Mouse (Mus musculus) midbrain, embryonic 12.5 days (tissue): Measurements from ENCODE around the gene Spata25. TPM values are rescaled to one million over a fixed set of nuclear protein-coding genes. Genes with fewer than 3 reads are reported as not detected.

Source experiments
- ATAC-seq: fragments of 200-750 bp; cut with Nextera tagmentation; 2 replicates; pipeline ENCODE4 v1.8.0; 2017; ENCODE audit warnings: low read depth, moderate TSS enrichment, moderate library complexity; ENCODE audit not compliant: low FRiP score
- H3K27ac ChIP-seq: fragments of 300-500 bp; sonication (generic); replicated peaks from 2 replicates; pipeline ENCODE4 v1.5.1; 2016; ENCODE audit warnings: mild to moderate bottlenecking
- H3K27me3 ChIP-seq: fragments of 300-500 bp; sonication (generic); 2 replicates; pipeline ENCODE4 v1.6.1; 2016; ENCODE audit warnings: mild to moderate bottlenecking
- H3K36me3 ChIP-seq: fragments of 300-500 bp; sonication (generic); 2 replicates; pipeline ENCODE4 v1.6.1; 2016
- H3K4me1 ChIP-seq: fragments of 300-500 bp; sonication (generic); 2 replicates; pipeline ENCODE4 v1.6.1; 2016
- H3K4me2 ChIP-seq: fragments of 300-500 bp; sonication (generic); replicated peaks from 2 replicates; pipeline ENCODE4 v1.6.1; 2016; ENCODE audit warnings: mild to moderate bottlenecking, moderate library complexity
- H3K4me3 ChIP-seq: fragments of 300-500 bp; sonication (generic); 2 replicates; pipeline ENCODE4 v1.5.1; 2016; ENCODE audit warnings: mild to moderate bottlenecking
- H3K9ac ChIP-seq: fragments of 300-500 bp; sonication (generic); replicated peaks from 2 replicates; pipeline ENCODE4 v1.6.1; 2016; ENCODE audit warnings: mild to moderate bottlenecking, moderate library complexity
- H3K9me3 ChIP-seq: fragments of 300-500 bp; sonication (generic); 2 replicates; pipeline ENCODE4 v1.6.1; 2016; ENCODE audit warnings: mild to moderate bottlenecking
- WGBS: fragments of 180-500 bp; shearing (Covaris S2); methylation state at CpG from one replicate; pipeline ENCODE4 v1.1.7; 2016; 5-methylcytosine and 5-hydroxymethylcytosine counted together
- polyA plus RNA-seq: library from polyadenylated mRNA; unstranded; fragments of >200 nt; fragmentation: Nextera tagmentation; extraction: Ambion mirVana; gene quantifications from 2 replicates; pipeline ENCODE4 v1.2.1, GENCODE M21; 2016

The Spata25 gene
- polyA plus RNA-seq, 1 experiment from 2014 or later = 0.24 TPM

DNA sequence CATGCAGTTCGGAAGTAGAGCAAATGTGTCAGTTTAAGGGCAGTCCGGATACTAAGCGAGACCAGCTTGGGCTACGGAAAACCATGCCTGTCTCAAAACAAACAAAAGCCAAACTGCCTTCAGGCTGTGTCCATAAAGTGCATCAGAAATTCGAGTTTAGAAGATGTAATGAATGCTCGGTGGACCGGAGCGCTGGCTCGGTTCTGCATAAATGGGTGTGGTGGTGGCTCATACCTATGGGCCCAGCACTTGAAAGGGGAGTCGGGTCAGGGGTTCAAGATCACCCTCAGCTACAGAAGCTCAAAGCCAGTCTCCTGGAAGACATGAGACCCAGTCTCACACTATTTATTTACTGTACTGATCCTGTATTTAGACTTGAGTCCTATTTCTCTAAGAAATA lies 40.6 kb downstream of the Spata25 start:
- H3K9ac ChIP-seq = no peak overlapping the region
- 84% methylated on average over 10 of the region's 10 CpGs for WGBS

DNA sequence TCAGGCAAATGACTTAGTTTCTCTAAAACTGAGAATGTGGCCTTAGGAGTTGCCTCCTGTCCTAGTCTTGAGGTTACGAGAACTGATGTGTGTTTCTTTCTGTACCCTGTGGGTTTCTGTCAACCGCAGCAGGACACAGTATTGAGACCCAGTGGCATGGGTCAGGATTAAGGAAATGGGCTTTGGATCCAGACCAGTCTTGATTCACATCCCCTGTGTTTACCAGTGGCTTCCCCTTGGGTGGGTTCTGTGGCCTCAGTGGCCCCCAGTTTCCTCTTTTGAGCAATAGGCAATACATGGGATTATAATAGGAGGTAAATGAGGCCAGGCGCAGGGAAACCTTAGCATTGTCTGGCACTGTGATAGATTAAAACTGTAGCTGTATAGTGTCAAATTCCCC lies 41.3 kb downstream of the Spata25 start:
- ATAC-seq = no peak
- H3K4me2 ChIP-seq = peak overlapping the region; percentile 82
- no peaks in the 10 kb centered on the region for H3K9me3 ChIP-seq
- no peak overlapping the region for H3K4me3 ChIP-seq
- H3K4me1 ChIP-seq = peaks cover 11% of the 10 kb centered on the region
- 0 out of 2 replicates have a peak, but pooled peaks cover 4% of the 10 kb centered on the region for H3K27me3 ChIP-seq
- H3K27ac ChIP-seq = no peak overlapping the region
- H3K9ac ChIP-seq = no peak overlapping the region
- peaks cover 17% of the 10 kb centered on the region for H3K36me3 ChIP-seq
- WGBS = 87% methylated on average over 3 of the region's 3 CpGs

More for the DNA sequence above, 40.6 kb downstream of the Spata25 start:
- H3K27me3 ChIP-seq = 0 out of 2 replicates have a peak, but pooled peaks cover 4% of the 10 kb centered on the region
- peaks cover 11% of the 10 kb centered on the region for H3K4me1 ChIP-seq
- no peak for ATAC-seq
- peaks cover 24% of the 10 kb centered on the region for H3K36me3 ChIP-seq
- no peak overlapping the region for H3K27ac ChIP-seq
- no peak overlapping the region for H3K4me2 ChIP-seq
- no peak overlapping the region for H3K4me3 ChIP-seq
- H3K9me3 ChIP-seq = no peaks in the 10 kb centered on the region

DNA sequence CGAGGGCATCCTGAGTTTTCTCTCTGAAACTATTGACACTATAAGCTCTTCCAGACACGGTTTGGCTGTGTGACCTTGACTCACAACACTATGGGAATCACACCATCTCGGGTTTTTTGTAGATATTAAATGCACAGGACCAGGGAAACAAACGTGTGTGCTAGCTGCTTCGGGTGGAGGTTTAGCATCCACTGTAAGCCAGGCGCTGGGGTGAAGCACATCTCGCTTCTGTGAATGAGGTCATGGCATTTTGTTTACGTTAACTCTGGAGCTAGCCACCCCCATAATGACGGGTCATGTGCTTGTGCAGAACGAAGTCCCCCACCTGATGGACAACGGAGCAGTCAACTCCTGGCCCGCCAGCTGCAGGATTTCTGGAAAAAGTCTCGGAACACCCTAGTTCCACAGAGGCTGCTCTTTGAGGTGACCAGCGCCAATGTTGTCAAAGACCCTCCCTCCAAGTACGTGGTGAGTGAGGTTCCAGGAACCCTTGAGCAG lies 41.9 kb downstream of the Spata25 start:
- Histone ChIP-seq H3K4me3 (peak overlapping the region; percentile 64), H3K4me1 (peaks cover 11% of the 10 kb centered on the region), H3K27ac (no peak overlapping the region), H3K9me3 (no peaks in the 10 kb centered on the region), H3K36me3 (peaks cover 11% of the 10 kb centered on the region; the same call in 1 of the 2 replicates), H3K27me3 (0 out of 2 replicates have a peak, but pooled peaks cover 4% of the 10 kb centered on the region), H3K9ac (peak overlapping the region; percentile 60), H3K4me2 (peak overlapping the region; percentile 82)
- ATAC-seq = peak; percentile 14; the same call in 1 of the 2 replicates
- WGBS = 11% methylated on average over 15 of the region's 15 CpGs

DNA sequence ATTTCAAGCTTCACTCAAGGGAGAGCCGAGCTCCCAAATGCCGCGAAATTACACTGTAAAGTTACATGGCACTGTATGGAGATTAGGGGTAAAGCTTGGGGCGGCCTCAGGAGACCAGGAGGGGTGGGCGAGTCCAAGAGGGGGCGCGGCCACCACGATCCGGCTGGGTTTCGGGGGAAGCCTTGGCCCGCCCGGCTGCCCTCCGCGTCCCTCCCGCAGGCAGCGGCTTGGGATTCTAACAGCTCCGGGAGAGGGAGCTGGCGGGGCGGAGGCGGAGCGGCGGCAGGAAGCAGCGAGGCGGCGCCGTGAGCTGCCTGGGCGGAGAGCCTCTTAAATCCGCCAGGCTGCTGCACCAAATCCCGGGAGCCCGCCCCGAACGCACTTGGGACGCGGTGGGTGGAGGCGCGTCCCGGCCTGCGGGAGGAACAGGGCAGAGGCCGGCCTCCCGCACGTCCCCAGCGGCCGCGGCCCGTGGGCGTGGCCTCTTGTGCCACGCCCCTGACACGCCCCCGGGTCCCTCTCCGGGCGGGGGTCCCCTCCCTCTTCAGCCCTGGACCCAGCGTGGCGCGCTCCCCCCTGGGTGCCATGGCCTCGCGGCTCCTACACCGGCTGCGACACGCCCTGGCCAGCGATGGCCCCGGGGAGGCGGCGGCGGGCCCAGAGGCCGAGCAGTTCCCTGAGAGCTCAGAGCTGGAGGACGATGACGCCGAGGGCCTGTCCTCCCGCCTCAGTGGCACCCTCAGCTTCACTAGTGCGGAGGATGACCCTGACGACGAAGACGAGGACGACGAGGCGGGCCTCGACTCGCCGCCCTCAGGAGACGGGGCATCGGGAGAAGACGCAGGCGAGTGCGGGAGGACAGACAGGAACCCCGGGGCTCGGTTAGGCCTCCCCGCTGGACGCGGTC lies 42.6 kb downstream of the Spata25 start, which contains the start of gene Snx21:
TSS of gene Snx21 (plus strand) at position 343 of the 907 bp plus-strand sequence.
- Histone ChIP-seq H3K9ac (peak within 1 kb of the TSS; percentile 60), H3K4me1 (peaks cover 11% of the 10 kb centered on the region), H3K27me3 (0 out of 2 replicates have a peak, but pooled peaks cover 4% of the 10 kb centered on the region), H3K4me3 (peak within 1 kb of the TSS; percentile 64), H3K27ac (peak within 1 kb of the TSS; percentile 69), H3K9me3 (no peaks in the 10 kb centered on the region), H3K4me2 (peak within 1 kb of the TSS; percentile 82), H3K36me3 (0 out of 2 replicates have a peak, but pooled peaks cover 4% of the 10 kb centered on the region)
- peak; percentile 90 for ATAC-seq
- WGBS = under 1% methylated on average over 83 of the region's 89 CpGs

DNA sequence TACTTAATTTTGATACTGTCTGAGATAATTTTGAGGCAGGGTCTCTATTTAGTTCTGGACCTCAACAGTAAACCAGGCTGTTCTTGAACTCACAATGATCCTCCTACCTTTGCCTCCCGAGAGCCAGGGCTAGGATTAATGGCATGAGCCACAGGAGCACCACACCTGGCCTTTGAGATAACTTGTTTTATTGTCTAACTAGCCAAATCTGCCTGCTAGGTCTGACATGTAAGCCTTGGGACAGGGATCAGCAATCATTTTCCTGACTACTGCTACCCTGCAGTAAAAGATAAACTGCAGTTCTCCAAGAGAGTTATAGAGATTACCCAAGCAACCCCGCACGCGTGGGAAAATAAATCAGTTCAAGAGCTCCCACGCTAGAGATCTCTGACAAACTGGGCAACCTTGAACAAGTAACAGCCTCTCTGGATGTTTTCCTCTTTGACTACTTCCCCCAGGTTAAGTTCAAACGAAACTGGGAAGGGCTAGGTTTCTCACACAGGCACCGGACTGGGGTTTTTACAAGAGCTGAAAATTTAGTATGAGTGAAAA lies 43.4 kb downstream of the Spata25 start:
- Histone ChIP-seq H3K27me3 (0 out of 2 replicates have a peak, but pooled peaks cover 4% of the 10 kb centered on the region), H3K4me1 (peaks cover 11% of the 10 kb centered on the region), H3K4me2 (peak overlapping the region; percentile 82), H3K4me3 (peak overlapping the region; percentile 64), H3K36me3 (0 out of 2 replicates have a peak, but pooled peaks cover 3% of the 10 kb centered on the region), H3K9ac (peak overlapping the region; percentile 60; the same call in 1 of the 2 replicates), H3K27ac (no peak overlapping the region), H3K9me3 (no peaks in the 10 kb centered on the region)
- no peak for ATAC-seq
- WGBS = 16% methylated on average over 7 of the region's 7 CpGs

DNA sequence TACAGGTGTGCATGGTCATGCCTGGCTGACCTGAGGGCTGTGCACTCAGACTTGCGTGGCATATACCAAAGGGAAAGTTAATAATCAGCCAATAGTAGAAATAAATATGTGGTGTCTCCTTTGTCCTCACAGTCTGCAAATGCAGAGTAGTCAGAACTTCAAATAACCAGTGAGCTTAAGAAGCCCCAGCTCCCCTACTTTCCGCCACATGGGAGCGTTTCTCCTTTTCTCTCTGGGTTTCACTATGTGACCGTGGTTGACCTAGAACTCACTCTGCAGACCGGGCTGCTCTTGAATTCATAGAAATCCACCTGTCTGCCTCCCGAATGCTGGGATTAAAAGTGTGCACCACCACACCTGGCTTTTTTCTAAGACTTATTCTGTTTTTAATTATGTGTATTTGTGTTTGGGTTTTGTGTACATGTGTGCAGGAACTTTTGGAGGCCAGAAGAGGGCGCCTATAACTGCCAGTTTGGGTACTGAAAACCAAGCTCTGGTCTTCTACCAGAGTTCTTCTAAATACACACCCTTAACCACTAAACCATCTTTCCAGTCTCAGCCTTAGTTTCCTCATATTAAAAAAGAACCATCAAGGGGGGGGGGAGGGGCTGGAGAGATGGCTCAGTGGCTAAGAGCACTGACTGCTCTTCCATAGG lies 44.3 kb downstream of the Spata25 start:
- H3K36me3 ChIP-seq = 0 out of 2 replicates have a peak, but pooled peaks cover 2% of the 10 kb centered on the region
- no peak overlapping the region for H3K4me3 ChIP-seq
- no peaks in the 10 kb centered on the region for H3K9me3 ChIP-seq
- H3K4me1 ChIP-seq = peaks cover 11% of the 10 kb centered on the region
- no peak overlapping the region for H3K27ac ChIP-seq
- 0 out of 2 replicates have a peak, but pooled peaks cover 4% of the 10 kb centered on the region for H3K27me3 ChIP-seq
- no peak overlapping the region for H3K4me2 ChIP-seq
- H3K9ac ChIP-seq = no peak overlapping the region
- no peak for ATAC-seq
- 80% methylated on average over 7 of the region's 7 CpGs for WGBS

DNA sequence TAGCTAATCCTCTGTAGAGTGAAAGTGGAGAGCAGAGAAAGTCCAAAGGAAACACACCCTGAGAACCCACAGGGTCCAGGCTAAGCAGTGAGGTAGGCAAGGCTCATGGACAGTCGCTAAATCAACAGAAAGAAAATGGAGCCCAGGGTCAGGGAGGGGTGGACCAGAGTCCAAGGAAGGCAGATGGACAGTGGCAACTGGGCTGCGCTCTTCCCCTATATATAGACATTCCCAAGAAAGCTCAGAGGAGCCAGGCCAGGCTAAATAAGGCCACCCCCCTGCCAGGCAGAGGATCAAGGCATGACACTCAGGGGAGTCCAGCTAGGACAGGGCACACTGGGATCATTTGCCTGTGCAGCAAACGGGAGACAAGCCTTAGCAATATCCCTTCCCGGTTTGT lies 46.5 kb downstream of the Spata25 start:
- Histone ChIP-seq H3K27me3 (0 out of 2 replicates have a peak, but pooled peaks cover 2% of the 10 kb centered on the region), H3K36me3 (no peaks in the 10 kb centered on the region), H3K9me3 (no peaks in the 10 kb centered on the region), H3K4me3 (no peak overlapping the region), H3K27ac (no peak overlapping the region), H3K4me2 (no peak overlapping the region), H3K4me1 (peaks cover 11% of the 10 kb centered on the region), H3K9ac (no peak overlapping the region)
- ATAC-seq = no peak
- 67% methylated on average over 4 of the region's 4 CpGs for WGBS

DNA sequence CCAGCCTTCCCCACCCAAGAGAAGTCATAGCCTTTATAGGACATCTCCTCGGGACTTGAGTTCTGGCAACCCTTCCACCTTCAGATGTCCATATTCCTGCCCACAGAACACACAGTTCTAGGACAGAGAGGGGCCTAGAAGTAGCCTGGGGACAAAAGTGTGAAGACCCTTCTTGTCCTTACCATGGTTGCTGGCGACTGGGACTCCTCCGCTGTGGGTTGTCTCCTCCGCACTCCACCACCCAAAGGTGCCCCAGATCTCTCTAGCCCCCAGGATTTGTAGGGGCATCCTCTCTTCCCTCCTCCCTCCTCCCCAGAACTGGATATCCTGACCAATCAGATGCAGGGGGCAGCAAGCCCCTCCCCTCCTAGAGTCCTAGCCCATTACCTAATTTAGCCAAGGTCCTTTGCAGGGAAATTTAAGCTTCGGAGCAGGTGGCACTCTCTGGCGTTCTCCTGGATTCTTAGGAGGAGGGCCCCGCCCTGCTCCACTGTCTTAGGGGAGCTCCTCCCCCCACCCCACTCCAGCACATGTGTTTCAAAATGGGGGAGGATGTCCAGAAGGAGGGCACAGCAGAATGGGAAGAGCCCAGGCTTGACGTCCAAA lies 48.8 kb downstream of the Spata25 start, which contains the start of gene Tnnc2:
TSS of gene Tnnc2 (minus strand) at position 487 of the 606 bp plus-strand sequence.
- Histone ChIP-seq H3K27me3 (0 out of 2 replicates have a peak, but pooled peaks cover 4% of the 10 kb centered on the region), H3K9ac (no peak within 1 kb of the TSS), H3K36me3 (no peaks in the 10 kb centered on the region), H3K9me3 (no peaks in the 10 kb centered on the region), H3K4me3 (no peak within 1 kb of the TSS), H3K27ac (no peak within 1 kb of the TSS), H3K4me1 (no peaks in the 10 kb centered on the region), H3K4me2 (no peak within 1 kb of the TSS)
- no peak for ATAC-seq
- WGBS = 76% methylated on average over 8 of the region's 8 CpGs

DNA sequence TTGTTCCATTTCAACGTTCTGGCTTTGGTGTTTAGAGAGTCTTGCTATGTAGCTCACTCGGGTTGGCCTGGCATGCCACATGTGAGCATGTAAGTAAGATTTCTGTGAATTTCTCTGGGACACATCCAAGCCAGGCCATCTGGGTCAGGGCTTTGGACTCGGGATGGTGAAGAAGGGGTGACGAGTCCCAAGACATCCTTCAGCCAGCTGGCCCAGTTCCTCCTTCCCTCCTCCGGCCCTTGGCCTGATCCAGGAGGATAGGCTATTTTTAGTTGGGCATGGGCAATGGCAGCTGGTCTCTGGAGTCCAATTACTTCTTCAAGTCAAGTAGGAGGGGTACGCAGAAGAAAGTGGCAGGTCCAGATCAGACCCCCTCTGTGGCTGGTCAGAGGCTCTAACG lies 49.5 kb downstream of the Spata25 start:
- no peak overlapping the region for H3K4me2 ChIP-seq
- no peaks in the 10 kb centered on the region for H3K9me3 ChIP-seq
- H3K27me3 ChIP-seq = 0 out of 2 replicates have a peak, but pooled peaks cover 4% of the 10 kb centered on the region
- no peak for ATAC-seq
- 84% methylated on average over 7 of the region's 7 CpGs for WGBS
- no peak overlapping the region for H3K27ac ChIP-seq
- no peak overlapping the region for H3K4me3 ChIP-seq
- H3K9ac ChIP-seq = no peak overlapping the region
- H3K36me3 ChIP-seq = no peaks in the 10 kb centered on the region
- no peaks in the 10 kb centered on the region for H3K4me1 ChIP-seq

DNA sequence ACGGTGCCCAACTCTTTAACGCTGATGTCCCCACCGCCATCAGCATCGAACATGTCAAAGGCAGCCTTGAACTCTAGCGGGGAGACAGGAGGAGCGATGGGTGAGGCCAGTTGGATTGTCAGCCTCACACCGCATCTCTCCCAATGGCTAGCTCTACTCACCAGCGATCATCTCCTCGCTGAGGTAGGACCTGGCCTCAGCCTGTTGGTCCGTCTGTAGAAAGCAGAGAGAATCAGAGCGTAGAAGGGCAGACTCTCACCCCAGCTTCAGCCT lies 50.4 kb downstream of the Spata25 start:
- no peaks in the 10 kb centered on the region for H3K9me3 ChIP-seq
- no peak overlapping the region for H3K4me3 ChIP-seq
- H3K9ac ChIP-seq = no peak overlapping the region
- 91% methylated on average over 11 of the region's 11 CpGs for WGBS
- H3K36me3 ChIP-seq = peaks cover under 1% of the 10 kb centered on the region; the same call in 1 of the 2 replicates
- no peak overlapping the region for H3K27ac ChIP-seq
- no peak overlapping the region for H3K4me2 ChIP-seq
- 0 out of 2 replicates have a peak, but pooled peaks cover 4% of the 10 kb centered on the region for H3K27me3 ChIP-seq
- H3K4me1 ChIP-seq = no peaks in the 10 kb centered on the region
- ATAC-seq = no peak
